Mouse (Mus musculus) c-Kit-positive CD71-negative TER-119-negative erythroid progenitor cells, embryonic 14.5 days (primary cell): ENCODE data around the gene Fam198a.
"Not testable (repeated sequence)": the region's sequence is repeated elsewhere in the genome, so short reads cannot be mapped to it uniquely, and the experiment has no call there.

ENCODE experiments used
- DNase-seq: peaks from one replicate; pipeline ENCODE4 v3.0.0-alpha.2; 2013; ENCODE audit warnings: low read depth

Gene Fam198a

GRCm38 (mm10) chr9:121982214-121982613, 31.4 kb downstream of the Fam198a start:
- DNase-seq, result no peak

GRCm38 (mm10) chr9:121982665-121983064, 31.9 kb downstream of the Fam198a start:
- no peak for DNase-seq

DNA sequence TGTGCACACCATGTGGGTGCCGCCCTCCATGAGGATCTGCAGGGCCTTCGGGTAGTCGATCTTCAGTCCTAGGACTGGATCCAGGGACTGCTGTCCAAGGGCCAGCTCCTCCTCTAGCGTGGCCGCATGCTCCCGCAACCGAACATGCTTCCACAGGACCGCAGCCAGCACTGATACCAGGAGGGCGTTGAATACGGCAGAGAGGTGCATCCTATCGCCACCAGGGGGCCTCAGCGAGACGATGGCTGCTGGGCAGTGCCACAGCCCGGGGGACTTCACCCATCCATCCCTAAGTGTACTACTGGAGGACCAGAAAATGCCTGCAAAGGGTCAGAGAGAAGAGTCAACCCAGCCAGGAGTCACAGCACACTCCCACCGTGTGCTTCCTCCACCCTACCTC, 32.7 kb downstream of the Fam198a start:
- no peak for DNase-seq

GRCm38 (mm10) chr9:121984465-121985461, 34.0 kb downstream of the Fam198a start:
- peak; percentile 65 for DNase-seq

DNA sequence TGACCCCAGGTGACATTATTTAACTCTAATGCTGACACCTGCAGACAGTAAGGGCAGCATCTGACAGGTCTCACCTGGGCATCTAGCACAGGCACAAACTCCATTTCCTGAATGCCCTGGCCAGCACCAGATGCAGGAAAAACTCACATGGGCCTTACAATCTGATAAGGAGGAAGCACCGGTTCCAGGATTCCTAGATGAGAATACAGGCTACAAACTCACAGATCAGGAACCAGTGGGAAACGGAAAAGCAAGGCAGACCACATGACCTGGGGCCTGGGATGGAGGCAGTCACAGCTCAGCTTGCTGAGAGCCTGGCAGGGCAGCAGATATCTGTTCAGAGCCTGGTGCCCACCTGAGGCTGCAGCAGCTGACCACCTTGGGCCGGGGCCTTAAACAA, 38.1 kb downstream of the Fam198a start:
- DNase-seq, result no peak

GRCm38 (mm10) chr9:121989536-121989935, 38.7 kb downstream of the Fam198a start:
- DNase-seq, result no peak

DNA sequence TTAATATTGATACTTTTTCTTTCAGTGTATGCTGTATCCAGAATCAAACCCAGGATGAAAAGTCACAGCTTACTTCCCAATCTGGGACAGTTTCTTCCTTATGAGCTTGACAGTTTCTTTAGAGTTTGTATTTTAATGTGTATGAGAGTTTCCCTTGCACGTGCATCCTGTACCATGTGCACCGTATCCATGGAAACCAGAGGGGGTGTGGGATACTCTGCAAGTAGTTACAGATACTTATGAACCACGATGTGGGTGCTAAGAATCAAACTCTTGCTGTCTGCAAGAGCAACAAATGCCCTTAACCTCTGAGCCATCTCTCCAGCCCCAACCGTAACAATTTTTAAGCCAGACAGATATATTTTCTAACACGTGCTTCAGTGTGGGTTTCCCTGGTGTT, 40.3 kb downstream of the Fam198a start:
- DNase-seq, result no peak

GRCm38 (mm10) chr9:121993047-121993446, 42.3 kb downstream of the Fam198a start:
- peak; percentile 39 for DNase-seq

DNA sequence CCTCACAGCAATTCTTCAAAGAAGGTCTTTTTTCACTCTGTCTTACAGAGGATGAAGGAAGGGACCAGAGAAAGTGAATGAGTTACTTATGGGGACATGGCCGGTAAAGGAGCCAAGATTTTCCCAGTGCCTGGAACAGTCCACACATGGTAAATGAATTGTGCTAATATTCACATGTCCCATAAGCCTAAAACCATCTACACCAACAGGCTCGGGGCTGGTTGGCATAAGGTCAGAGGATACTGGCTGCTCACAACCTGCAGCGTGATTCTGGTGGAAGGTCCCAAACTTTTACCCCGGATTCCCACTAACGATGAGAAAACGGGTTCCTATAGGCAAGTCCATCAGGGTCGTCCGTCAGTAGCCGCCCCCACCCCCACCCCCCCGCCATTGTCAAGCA, 44.3 kb downstream of the Fam198a start:
- DNase-seq, result no peak

DNA sequence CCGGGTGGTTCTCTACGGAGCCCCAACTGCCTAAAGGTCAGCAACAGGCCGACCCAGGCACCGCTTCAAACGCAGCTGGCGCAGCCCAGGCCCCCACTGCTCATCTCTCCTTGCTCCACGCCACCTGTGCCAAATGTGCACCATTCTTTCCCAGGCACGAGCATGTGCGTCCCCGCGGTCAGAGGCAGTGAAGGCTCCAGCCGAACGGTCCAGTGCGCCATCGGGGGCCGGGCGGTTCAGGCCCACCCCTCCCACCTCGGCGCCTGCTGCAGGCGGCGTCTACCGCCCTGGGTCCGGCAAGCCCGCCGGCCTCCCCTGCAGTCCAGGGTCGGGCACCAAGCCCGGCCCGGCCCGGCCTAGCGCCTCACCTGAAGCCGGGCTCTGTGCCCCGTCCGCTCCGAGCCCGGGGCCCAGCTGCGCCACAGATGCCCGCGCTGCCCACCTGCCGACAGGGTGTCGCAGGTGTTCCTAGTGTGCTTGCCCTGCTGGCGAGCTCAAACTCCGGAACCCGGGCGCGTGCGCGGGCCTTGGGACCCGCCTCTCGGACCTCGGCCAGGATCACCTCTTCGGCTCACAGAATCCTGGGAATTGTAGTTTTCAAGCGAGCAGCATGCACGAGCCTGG, 44.8 kb downstream of the Fam198a start:
- DNase-seq, result no peak

- no peak for DNase-seq
These were observed 46.2 kb downstream of the Fam198a start, which contains the start of gene Pomgnt2 for GRCm38 (mm10) chr9:121997010-121997409. TSS of gene Pomgnt2 (minus strand) at chr9:121997110.

GRCm38 (mm10) chr9:121997978-121998377, 47.2 kb downstream of the Fam198a start:
- no peak for DNase-seq

- DNase-seq, result no peak
These were observed 55.4 kb downstream of the Fam198a start for GRCm38 (mm10) chr9:122006175-122006574.

GRCm38 (mm10) chr9:122006609-122007008, 55.8 kb downstream of the Fam198a start:
- peak; percentile 46 for DNase-seq

- DNase-seq, result no peak
These were observed 58.1 kb downstream of the Fam198a start for GRCm38 (mm10) chr9:122008876-122009275.

GRCm38 (mm10) chr9:122010751-122011150, 60.0 kb downstream of the Fam198a start:
- DNase-seq, result no peak

DNA sequence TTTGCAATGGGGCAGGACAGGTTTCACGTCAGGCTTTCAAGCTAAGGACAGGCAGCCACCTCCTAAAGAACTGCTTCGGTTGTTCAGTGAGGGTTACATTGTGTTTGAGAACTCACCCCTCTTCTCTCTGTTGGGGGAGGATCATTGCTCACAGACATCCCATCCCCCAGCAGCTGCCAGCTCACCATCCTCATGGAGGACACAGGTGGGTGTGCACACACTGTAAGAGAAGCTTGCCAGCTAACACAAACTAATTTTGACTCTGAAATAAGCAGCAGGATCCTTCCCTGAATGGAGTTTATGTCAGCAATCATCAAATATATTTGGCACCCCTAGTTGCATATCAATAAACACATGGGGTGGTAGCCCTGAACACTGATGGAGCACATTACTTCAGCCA, 62.0 kb downstream of the Fam198a start:
- no peak for DNase-seq

GRCm38 (mm10) chr9:122013629-122014028, 62.8 kb downstream of the Fam198a start:
- no peak for DNase-seq

DNA sequence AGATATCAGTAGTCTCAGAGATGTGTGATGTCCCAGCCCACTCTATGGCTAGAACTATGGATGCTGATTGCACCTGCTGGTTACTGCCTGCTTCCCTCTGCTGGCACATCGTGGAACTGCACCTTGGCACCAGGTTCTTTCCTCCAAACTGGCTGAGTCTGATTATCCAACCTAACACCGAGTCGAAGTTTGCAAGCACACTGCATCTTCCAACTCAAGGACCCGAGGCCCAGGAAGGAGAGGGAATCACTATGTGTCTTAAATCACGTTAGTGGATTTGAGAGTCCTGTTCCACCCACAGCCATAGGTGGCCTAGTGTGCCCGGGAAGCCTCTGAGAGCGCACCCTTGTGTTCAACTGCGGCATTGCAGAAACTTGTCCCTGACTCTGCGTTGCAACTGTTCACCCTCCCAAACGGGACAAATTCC, 63.5 kb downstream of the Fam198a start:
- peak; percentile 76 for DNase-seq

DNA sequence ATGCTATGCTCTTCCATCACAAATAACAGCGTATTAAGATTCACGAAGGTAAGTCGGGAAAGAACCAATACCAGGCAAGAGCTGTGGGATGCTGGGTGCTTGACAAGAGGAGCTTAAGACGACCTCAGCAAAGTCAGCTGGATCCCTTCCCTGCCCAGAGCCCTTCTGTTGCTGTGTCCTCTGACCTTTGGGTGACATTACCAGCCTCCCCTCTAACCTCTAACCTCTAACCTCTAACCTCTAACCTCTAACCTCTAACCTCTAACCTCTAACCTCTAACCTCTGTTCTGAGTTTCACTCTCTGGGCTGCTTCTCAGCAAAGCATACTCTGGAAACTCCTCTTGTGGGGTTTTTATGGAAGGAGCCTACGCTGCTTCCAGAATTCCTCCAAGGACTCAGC, 67.3 kb downstream of the Fam198a start:
- DNase-seq, result no peak

GRCm38 (mm10) chr9:122018782-122019395, 68.1 kb downstream of the Fam198a start:
- DNase-seq, result no peak

- DNase-seq, result no peak
These were observed 69.5 kb downstream of the Fam198a start for GRCm38 (mm10) chr9:122020321-122020720.

DNA sequence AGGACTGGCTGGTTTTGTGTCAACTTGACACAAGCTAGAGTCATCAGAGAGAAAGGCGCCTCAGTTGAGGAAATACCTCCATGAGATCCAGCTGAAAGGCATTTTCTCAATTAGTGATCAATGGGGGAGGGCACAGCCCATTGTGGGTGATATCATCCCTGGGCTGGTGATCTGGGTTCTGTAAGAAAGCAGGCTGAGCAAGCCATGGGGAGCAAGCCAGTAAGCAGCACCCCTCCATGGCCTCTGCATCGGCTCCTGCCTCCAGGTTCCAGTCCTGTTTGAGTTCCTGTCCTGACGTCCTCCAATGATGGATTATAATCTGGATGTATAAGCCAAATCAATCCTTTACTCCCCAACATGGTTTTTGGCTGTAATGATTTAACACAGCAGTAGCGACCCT, 70.4 kb downstream of the Fam198a start:
- not testable (repeated sequence) for DNase-seq
